ENCODE assay signal across 8 mouse cellular contexts in genomic region chr11:70646691-70647650, GRCm38 (mm10). TPM values are rescaled to one million over a fixed set of nuclear protein-coding genes. Genes with fewer than 3 reads are reported as not detected.
DNase-seq lines count a peak whose midpoint lies in the region; ATAC-seq lines count a peak whose summit lies in the region.

Gene Rnf167, plus strand, starts transcription at chr11:70647235.
Gene Slc25a11, minus strand, starts transcription at chr11:70647479.

- ATAC-seq in megakaryocyte progenitor cell, adult 5-6 weeks (replicated peaks; ENCODE audit: poor library complexity) = peak; percentile 74

- peak; percentile 99 for DNase-seq in adipocyte (ENCODE audit: low spot score)
- DNase-seq in embryo, embryonic 10 days (ENCODE audit: low spot score) = peak; percentile 100
- peak; percentile 92 for DNase-seq in gastrocnemius, postnatal 10 days
- DNase-seq in induced T-regulatory cell, adult 2 months (ENCODE audit: low read depth) = peak; percentile 100
- DNase-seq in left cerebral cortex, adult 9 months (ENCODE audit: low spot score in 2 of 2) = peak; percentile 94 to 97
- peak; percentile 95 for DNase-seq in right cerebral cortex, postnatal 14 days
- DNase-seq in urinary bladder, postnatal 36 days (ENCODE audit: low spot score in 2 of 2) = peak; percentile 91 to 96

RNA-seq across cellular contexts. Expression of gene Rnf167, which starts in this region (rescaled TPM):
- total RNA-seq in gastrocnemius, postnatal 10 days (2021) = 10 to 100 TPM; 41.9 to 43.7 TPM
- 39.3 and 44.8 TPM in 2 replicates for total RNA-seq in megakaryocyte progenitor cell, adult 5-6 weeks (2015)
- 30.7 and 37.4 TPM in 2 replicates for total RNA-seq in megakaryocyte progenitor cell, adult 5-6 weeks (2017)

RNA-seq across cellular contexts. Expression of gene Slc25a11, which starts in this region (rescaled TPM):
- 100 to 1,000 TPM; 252 to 283 TPM for total RNA-seq in gastrocnemius, postnatal 10 days (2021)
- 59.5 and 73.9 TPM in 2 replicates for total RNA-seq in megakaryocyte progenitor cell, adult 5-6 weeks (2015)
- 46.6 and 52.7 TPM in 2 replicates for total RNA-seq in megakaryocyte progenitor cell, adult 5-6 weeks (2017)

Comparison
In these comparisons a context has a peak if more than half of its experiments do, and no peak if none do; other contexts are left out.
1. Peak in every context shown above with its lines: DNase-seq and ATAC-seq.